Mouse (Mus musculus) ovary, adult 18-20 months (tissue): ENCODE measurements at regions not wholly inside any gene's neighbourhood (a gene's known extent, or its start where the extent isn't known, plus 50 kb on each side); places are given as distances from the start of the nearest gene placed in this dataset.

Experiments used
- DNase-seq: peaks from one replicate; pipeline ENCODE4 v3.0.0; 2022; ENCODE audit warnings: low spot score, mixed read lengths

DNA sequence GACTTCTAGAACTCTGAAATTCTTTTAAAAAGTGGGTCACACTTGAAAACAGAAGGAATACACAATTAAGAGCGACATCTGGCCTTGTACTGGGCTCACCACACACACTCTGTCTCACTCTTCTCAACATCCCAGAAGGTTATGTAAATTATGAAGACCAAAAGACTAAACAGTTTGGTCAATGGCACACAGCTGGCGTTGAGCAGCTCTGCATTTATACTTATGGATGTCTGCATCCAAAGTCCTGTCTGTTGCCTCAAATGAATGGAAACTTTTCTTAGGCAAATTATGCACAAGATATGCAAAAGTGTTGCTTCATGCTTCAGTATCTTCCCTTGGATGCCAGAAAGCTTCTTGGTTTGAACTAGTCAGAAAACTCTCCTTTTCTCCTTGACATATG, 323.5 kb downstream of the Ppp3ca start:
- DNase-seq, result no peak

DNA sequence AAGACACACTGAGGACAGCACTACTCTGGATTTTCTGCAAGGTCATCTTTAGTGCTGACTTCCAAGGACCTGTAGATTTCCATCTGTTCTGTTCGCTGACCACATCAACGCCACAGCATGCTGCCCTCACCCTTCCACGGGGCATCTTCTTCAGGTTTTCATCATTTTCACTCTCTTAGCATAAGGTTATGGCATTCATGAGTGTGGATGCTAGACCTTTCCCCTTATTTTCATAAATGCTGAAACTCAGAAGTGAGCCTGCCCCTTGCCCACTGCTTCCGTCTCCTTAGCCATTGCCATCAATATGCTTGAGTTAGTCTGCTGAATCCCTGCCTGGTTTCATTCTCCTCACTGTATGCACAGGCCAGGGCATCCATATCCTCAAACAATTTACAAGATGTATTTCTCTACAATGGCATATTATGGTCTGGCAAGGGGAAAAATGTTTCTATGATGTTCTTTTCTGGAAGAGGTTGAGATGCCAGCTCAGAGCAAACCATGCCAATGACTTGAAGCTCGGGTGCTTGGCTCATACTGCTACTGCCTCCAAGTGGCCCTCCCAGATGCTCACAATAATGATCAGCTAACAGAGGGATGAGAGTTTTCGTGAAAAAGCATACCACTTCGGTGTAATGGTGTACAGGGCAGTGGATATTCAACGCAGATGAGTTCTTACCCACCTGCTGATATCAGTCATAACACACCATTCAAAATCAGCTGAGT, 324.6 kb downstream of the Ppp3ca start:
- DNase-seq, result no peak

DNA sequence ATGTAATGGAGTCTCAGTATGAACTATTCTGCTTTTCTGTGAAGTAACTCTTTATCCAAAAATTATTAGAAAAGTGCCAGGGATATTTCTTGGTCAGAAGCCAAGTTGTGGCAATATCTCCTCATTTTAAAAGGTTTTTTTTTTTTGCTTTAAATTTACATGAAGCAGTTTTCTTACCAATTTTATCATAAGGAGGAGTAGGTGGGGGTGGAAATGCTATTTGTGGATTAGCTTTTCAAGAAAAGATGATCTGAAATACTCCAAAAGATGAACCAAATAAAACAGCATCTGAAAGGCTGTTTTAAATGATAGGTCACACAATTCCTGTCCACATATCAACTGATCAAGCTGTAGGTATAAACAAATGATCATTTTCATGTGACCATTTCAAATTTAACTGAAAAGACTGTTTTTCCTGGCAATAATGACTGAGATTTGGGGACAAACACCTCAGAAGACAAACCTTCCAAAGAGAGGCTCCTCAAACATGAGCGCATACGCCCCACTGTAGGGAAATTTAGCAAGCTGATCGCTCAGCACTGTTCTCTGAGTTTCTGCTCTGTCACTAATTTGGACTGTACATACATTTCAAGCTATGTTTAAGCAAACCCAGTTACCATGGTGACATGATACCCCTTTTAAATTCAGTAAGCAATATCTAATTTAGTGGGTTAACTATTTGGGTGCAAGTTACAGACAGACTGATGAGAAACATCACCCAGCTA, 325.8 kb downstream of the Ppp3ca start:
- DNase-seq, result no peak

DNA sequence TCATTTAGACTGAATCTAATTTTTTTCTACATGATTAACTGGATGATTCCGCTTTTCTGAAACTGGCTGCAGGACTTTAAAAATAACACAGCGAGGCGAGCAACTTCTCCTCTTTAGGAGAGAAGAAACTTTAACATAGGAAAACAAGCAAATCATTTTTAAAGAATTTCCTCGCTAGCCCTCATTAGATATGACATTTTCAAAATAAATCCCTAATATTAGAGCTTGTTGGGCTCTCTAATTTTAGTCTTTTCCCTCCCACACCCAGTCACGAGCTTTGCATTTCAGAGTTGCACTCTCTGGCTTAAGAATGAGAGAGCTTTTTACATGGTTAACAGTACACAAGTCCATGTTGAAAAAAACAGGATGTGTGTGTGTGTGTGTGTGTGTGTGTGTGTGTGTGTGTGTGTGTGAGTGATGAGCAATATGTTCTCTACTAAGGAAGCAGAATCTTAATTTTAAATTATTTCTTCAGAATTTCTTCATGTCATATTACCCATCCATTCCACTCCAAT, 326.5 kb downstream of the Ppp3ca start:
- DNase-seq, result no peak

DNA sequence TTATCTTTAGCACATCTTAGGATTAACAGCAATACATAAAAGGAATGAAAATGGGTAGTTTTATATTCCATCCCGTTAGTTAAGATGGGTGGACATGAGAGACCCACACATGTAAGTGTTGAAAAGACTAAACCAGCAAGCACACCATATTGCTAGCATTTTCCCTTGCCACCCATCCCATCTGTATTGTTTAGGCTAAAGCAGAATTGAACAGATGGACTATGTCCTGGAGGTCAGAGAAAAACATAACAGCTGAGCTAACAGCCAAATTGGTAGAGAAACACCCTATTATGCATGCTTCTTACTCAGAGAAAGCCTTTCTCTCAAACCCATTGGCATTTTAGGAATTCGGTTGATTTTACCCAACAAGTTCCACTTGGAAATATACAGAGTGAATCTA, 329.3 kb upstream of the Emcn start:
- no peak for DNase-seq

DNA sequence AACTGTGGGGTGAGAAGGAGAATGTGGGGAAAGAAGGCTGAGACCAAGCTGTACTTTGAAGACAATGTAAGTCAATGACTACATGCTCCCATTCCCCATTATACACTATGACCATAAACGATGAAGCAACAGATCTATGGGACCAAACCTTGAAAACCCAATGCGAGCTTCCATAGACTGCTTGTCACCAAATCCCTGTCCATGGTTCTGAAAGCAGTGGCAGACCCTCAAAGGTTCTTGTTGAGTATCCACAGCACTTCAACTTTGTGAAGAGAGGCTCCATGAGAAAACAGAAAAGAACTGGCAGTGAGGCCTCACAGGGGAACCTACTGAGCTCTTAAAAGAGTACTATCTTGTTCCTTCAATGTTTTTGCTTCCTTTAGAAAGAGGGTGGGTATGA, 326.2 kb upstream of the Emcn start:
- no peak for DNase-seq

DNA sequence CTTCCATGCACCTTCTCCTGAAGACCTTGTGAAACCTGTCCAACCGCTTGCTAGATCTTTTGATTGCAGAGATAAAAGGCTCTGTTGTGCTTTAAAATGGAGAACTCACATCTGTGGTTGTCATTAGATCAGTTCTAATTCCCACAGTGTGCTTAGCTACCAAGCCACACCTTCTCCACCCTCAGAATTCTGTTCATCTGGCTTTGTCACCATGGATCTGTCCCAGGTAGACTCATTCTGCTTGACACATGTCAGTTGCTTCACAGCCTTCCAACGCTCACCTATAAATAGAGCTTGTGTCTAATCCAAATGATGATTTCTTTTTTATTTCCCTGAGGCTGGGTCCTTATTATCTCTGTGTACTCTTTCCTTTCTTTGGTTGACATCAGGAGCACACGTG, 325.7 kb upstream of the Emcn start:
- no peak for DNase-seq

DNA sequence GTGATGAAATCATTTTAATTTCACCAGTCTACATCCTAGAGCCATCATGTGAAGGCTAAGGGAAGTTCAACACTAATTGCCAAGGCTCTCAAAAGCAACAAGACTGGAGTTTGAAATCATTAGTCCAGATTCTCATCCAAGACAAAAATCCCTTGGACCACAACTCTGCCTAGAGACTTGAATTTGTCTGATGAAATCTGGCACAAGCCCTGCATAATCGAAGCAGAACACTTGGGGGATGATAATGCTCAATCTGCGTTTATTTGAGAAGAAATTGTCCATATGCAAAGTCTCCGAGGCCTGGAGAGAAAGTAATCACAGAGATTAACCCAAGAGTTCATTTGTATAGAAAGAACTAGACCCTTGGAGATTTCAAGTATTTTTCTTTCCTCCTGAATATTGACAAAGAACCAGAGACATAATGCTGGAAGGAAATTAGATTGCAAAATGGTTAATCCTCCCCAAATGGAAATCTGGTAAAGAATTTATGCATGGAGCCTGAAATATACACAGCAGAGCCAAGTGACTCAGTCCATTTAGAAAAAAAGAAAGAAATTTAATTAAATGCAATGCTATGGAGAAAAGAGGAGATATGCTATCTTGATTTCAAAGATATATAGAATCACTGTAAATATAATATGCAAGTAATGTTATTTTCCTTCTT, 320.8 kb upstream of the Emcn start:
- DNase-seq, result no peak

DNA sequence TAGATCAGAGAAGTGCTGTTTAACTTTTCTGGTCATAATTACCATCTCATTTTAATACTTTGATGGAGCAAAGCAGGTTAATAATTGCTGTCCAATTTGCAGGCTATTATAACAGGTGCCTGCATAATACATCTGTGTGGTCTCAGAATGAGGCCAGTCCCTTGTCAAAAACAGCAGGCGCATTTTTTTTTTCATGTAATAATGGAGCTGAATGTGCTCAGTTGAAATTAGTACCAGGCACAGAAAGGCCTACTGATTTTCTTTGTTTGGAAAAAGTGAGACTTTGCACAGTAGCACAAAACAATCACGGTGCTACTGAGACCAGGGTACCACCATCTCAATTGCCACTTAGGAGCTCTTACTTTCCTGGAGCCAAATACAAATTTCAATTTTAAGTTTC, 311.3 kb upstream of the Emcn start:
- no peak for DNase-seq

DNA sequence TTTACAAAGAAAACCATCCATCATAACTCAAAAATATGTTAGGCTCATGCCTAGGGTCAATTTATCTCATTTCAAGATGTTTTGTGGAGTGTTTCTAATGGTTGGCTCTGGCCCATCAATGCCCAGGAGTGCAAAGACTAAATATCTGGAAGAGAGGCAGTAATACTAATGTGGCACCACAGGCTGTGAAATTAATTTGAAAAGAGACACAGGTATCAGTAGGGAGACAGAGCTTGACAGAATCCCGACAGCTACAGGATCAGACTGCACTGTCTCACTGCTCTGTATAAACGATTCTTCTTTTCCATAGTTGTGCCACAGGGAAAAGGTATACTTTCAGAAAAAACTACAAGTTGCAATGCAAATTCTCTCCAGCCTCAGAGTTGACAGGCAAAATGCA, 308.1 kb upstream of the Emcn start:
- DNase-seq, result no peak

DNA sequence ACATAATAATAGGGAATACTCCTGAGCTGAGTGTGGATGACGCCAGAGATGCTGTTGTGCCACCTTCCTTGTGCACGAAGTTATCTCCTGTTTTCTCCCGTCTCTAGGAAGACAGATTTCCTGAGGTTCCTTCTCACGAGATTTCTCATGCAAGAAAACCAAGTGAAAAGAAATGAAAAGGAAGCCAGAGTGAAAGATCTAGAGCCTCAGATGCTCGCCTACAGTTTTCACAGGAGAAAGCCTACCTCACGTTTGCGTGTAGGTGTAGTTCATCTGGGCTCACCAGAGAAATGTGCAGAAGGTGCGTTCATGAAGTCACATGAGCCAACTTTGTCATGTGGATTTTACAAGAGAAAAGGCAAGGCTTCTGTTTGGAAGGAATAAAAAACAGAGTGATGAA, 301.2 kb upstream of the Emcn start:
- no peak for DNase-seq

DNA sequence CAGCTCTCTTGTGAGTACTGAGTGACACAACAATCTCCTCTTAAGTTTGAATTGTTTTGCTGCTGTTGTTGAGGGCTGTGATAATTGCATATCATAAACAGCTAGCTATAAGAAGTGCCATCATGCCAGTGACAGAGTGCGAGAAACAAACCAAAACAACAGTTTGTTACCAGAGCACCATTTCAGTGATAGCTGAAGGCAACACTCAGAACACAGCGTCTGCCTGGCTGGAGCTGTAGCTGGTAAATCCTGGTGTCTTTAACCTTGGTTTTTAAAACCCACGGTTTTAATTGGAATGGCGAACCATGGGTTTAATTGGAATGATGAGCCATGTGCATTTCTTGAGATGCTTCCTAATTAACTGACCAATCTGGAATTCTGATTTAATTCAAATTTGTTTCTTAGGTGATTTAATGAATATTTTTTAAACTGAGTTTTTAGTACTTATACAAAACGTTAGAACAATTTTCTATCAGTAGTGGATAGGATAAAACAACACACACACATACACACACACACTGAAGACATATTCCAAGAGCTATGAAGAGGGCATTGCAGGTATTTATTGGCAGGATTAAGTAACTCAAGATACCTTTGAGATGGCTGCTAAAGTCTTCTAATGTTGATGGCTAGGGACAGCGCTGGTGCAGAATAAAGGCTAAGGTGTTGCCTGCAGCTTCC, 284.2 kb upstream of the Emcn start:
- DNase-seq, result no peak

DNA sequence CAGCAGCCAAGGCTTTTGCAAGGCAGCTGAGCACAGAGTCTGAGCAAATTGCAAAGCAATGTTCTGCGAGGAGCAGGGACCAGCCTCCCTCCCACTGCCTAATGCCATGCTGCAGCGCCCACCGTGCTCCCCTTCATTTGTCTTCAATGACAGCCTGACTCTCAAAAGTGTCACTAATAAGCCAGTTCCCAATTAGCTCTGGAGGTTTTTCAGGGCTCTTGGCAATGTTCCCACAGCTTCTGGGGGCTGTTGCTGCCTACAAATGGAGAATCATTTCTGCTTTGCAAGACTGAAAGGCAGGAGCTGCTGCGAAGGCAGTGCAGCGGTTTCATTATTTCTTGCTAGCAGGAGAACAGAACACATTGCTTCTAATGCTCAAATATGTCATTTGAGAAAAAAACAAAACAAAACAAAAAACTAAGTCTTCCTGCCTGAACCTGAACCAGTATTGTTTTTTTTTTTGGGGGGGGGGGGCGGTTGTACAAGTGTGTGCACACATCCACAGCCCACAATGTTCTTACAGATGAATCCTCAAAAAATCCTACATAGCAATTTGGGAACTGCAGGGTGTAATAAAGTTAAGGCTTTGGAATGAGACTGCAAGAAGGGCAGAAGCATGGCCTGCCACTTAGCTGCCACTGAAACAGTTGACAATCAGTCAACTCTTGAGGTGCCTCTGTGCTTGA, 283.5 kb upstream of the Emcn start:
- DNase-seq, result no peak

DNA sequence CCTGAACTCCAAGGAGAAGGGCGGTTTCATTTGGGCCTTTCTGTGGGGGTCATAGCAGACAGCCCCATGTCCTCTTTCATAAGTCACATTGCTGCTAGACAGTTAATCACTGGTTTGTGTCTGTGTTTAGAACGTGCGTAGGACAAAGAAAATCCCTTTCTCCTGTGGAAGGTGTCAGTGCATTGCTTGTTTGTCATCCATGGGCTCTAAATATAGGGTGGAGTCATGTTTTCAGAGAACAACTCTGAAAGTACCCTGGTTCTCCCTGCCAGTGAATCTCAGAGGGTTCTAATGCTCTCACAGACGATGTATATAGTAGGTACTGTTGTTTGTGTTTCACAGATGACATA, 283.0 kb upstream of the Emcn start:
- DNase-seq, result no peak

DNA sequence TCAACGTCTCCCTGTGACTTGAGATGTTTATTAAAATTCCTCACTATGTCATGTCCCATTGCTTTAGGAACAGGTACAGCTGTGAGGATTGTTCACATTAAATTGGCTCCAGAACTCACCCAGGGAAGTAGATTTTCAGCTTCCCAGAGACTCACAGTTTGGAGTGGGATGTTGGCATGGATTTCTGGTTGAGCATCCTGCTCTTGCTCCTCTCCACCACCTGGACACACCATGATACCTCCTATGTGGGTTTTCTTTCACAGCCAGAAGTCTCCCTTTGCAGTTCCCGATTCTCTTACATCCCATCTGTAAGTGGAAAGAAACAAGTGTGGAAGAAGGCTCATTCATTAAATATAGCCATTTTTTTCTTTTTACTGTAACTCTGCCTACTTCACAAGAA, 278.8 kb upstream of the Emcn start:
- DNase-seq, result no peak

DNA sequence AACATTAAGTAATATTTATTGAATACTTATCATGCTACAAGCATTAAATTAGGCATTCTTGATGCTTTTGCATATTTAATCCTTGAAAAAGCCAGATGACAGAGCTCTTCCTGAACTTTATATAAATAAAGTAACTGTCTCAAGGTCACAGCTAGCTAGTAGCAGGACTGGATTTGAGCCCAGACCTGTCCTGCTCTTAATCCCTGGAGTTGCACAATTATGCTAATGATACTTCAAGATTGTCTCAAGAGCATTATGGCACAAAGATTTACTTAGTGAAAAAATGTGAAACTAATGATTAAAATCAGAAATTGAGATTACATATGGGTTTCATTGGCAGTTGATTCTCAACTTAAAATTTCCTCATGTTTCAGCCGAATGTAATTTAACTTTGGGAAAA, 273.5 kb upstream of the Emcn start:
- no peak for DNase-seq

DNA sequence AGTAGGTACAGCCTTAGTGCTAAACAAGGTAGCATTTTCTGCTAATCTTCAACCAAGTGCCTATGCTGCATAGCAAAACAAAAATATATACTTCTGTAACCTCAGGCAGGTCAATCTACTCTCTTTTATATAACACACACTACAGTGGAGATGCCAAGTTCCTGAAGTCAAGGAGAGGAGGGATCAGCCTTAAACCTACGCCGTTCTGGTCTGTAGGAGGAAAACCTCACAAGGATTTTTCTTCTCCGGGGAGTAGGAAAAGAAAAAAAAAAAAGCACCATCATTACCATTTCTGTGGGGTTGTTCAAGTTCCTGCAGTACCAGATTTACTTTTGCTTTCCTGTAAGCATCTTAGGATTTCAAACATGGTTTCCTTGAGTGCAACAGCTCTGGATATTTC, 271.5 kb upstream of the Emcn start:
- no peak for DNase-seq

DNA sequence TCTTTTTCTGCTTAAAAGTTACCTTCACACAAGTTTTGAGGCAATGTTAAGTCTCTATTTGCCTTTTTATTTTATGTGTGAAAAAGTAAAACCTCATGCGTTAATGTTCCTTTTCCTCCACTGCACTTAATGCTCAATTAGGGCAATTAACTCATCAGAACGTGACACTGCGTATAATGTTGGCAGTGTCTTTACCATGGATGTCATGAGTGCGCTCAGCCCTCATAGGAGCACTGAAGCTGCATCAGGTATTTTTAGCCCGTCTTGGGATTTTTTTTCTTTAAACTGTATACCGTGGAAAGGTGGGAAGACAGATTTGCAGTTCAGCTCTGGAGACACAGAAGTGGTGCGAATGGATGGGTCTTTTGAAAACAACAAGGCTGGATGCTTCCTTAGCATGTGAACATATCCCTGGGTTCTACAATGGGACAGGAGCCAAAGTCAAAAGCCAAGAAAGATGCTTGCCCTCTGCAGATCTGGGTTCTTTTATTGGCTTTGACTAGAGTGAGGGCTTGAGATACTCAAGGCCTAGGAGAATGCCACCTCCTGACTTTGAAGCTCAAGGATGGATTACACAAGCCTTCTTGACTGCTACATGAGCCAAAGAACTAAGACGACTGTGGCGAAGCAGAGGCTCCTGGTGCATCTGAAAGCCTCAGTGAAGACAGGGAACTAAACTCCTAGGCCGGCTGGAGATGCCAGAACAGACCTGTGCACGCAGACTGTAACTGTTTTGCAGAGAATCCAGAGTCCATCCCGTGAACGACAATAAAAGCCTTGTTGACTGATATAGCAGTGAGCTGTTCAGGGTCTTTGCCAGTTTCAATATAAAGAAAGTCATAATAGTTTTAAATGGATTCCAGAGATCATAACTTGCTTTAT, 262.9 kb upstream of the Emcn start:
- no peak for DNase-seq

DNA sequence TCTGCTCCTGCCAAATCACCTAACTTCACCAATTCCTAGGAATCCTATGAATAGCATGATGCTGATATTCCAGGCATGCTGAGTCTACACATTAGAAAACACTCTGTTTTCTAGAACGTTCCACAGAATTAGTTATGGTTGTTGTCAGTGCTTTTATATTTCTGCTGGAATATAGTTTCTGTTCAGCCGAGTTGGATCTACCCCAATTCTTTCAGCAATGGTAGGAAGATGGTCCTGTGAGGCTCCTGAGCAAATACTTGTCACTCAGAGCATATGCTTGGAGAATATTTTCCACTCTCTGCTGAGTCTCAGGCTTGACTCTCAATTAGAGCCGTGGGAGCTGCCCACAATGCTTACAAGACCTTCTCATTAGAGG, 262.3 kb upstream of the Emcn start:
- no peak for DNase-seq

DNA sequence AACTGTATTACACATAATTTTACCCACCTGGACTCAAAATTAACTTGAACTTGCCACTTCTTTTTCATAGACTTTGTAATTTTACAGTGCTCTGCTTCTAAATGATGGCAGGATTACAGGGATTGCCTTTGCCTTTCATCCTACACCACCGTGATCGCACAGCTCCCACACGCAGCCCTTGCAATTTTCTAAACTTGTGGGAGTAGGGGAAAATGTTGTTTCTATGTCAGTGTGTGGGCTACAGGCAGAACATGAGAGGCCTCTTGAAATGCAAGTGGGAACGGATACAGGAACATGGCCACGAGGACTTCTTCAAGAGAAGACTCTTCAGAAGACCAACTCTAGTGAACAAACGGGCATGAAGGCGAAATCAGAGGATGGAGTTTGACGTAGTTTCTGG, 254.0 kb upstream of the Emcn start:
- no peak for DNase-seq
